Mouse (Mus musculus): ENCODE measurements around the gene Fbxo31.

- TF ChIP-seq CTCF (IDR thresholded peaks at IDR 0.05; ENCODE audit: insufficient read depth, low read depth, low read length) (no peak), POLR2A (IDR thresholded peaks at IDR 0.05; ENCODE audit: insufficient read depth, low read depth, low read length) (no peak)
These were observed 66.9 kb downstream of the Fbxo31 start for GRCm38 (mm10) chr8:121511751-121512150.

Data from olfactory bulb, adult 2 months (tissue).